Mouse (Mus musculus) T-helper 1 cell (primary cell): ENCODE measurements around the gene Sidt1.

Experiments used
- in situ Hi-C: fragments of 300-600 bp; cut with MboI, MseI; formaldehyde crosslinking; loops from one replicate; pipeline ENCODE4 v1.15.1; 2025; ENCODE audit warnings: high pct_unique_total_duplicates

Gene Sidt1

GRCm38 (mm10) chr16:44253797-44254634 is 79.0 kb downstream of the Sidt1 start:
- in situ Hi-C loops: no loop called here

DNA sequence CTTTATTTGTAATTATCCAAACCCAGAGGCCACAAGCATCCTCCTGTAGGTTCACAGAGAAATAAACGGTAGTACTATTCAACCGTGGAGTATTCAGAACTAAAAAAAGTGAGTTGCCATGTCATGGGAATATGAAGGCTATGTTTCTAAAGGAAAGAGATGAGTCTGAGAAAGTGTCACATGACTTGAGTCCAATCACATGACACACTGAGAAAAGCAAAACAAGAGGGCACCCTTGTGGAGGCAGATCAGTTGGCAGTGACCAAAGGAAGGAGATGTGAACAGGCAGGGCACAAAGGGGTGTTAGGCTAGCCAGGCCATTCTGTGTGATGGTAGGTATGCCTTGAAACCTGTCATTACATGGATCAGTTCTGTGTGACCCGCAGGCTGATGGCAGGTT is 80.3 kb downstream of the Sidt1 start:
- in situ Hi-C loops: no loop called here

GRCm38 (mm10) chr16:44249985-44250384 is 83.0 kb downstream of the Sidt1 start:
- in situ Hi-C loops: no loop called here

- in situ Hi-C loops: loop anchor here (5.0 kb wide), 1 partner anchor 119 kb away; no protein-coding TSS in a partner anchor
Observed at GRCm38 (mm10) chr16:44243323-44243722, 89.7 kb downstream of the Sidt1 start.

DNA sequence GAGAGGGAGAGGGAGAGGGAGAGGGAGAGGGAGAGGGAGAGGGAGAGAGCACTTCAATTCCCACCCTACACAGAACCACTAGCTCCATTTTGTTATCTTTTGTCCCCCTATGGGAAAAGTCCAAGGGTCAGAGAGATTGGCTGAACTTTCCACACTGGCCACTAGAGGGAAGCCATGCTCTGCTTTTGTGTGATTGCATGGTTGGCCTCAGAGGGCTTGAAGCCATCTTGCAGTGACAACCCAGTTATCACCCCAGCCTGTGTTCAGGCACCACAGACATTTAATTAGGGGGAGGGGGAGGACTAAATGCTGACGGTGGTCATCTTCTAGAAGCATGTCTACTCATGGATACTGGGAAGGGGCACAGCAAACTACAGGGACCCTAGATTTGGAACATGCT is 90.4 kb downstream of the Sidt1 start:
- in situ Hi-C loops: loop anchor here (5.0 kb wide), 1 partner anchor 120 kb away; no protein-coding TSS in a partner anchor

GRCm38 (mm10) chr16:44240406-44240805 is 92.6 kb downstream of the Sidt1 start:
- in situ Hi-C loops: loop anchor here (5.0 kb wide), 1 partner anchor 122 kb away; no protein-coding TSS in a partner anchor

DNA sequence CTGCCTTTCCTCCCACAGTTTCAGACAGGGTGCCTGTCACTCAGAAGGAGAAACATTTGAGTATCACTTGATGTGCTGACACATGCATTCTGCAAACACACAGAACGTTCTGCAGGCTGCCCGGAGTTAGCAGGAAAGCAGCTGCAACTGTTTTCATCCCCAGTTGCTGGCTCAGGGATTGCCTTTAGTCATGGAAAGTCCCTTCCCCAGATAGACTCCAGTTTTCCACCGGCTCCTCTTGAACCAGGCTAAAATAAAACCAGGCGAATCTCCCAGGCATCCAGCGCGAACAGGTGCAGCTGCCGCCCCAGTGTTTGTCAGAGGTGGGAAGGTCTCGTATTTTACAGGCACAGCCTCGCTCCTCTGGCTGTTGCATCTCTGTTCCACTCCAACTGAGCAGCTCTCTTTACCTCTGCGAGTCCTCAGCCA is 94.1 kb downstream of the Sidt1 start:
- in situ Hi-C loops: no loop called here

DNA sequence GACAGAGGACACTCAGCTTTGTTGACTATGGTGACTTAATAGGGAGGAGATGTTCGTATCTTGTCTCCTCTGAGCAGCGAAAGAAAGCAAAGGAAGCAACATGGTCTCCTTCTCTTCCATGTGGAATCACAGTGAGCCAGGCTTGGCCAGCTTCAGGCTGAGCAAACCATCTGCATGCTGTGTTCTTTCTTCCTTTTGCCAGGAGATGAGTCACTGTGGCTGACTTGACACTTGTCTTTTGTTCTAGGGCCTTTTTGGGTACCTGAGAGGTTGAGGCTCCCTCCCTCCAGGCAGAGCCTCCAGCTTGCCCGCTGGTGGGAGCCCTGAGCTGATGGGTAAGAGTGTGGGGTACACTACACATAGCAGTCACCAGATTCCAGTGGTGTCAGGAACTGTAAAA is 95.2 kb downstream of the Sidt1 start:
- in situ Hi-C loops: no loop called here

DNA sequence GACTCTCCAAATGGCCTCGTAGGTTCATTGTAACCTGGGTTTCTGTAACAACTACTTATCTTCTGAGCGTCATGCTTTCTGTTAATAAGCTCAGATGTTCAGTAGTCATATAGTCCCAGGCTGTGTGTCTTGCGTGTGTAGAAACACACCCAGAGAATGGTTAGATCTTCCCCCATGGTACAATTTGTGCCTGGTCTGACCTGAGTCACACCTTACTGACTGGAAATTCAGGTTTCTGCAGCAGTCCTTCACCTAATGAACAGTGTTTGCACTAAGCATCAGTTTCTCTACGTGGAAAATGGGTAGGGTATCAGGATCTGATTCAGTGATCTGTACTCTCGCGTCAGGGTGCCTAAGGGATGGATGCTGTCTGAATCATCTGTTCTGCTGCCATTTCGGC is 100.0 kb downstream of the Sidt1 start:
- in situ Hi-C loops: no loop called here

- in situ Hi-C loops: no loop called here
Observed at GRCm38 (mm10) chr16:44226706-44227291, 106.2 kb downstream of the Sidt1 start.

DNA sequence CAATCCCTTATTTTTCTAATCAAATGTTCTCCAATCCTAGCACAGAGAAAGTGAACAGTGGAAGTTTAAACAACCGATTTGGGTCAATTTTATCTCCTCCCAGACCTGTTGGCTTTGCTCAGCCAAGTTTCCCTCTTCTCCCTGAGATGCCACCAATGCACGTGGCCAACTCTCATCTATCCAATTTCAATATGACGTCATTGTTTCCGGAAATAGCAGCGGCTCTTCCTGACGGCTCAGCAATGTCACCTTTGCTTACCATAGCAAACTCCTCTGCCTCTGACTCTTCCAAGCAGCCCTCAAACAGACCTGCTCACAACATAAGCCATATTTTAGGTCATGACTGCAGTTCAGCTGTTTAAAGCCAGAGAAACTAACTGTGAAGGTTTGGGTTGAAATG is 111.5 kb downstream of the Sidt1 start:
- in situ Hi-C loops: no loop called here

- in situ Hi-C loops: no loop called here
Observed at GRCm38 (mm10) chr16:44216417-44216816, 116.6 kb downstream of the Sidt1 start.

DNA sequence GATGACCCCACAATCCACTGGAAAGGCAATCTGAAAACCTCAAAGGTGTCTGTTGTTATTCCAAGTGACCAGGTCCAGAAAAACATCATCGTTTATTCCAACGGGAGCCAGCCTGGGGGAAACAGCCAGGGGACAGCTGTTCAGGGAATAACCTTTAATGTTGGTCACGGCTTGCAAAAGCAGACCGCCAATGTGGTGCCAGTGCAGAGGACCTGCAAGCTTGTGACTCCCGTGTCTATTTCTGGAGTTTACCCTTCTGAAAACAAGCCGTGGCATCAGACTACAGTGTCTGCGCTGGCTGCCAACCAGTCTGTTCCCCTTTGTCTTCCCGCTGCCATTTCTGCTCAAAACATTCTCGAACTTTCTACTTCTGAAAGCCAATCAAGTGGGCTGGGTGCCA is 117.5 kb downstream of the Sidt1 start:
- in situ Hi-C loops: no loop called here

- in situ Hi-C loops: no loop called here
Observed at GRCm38 (mm10) chr16:44212703-44213102, 120.3 kb downstream of the Sidt1 start.

DNA sequence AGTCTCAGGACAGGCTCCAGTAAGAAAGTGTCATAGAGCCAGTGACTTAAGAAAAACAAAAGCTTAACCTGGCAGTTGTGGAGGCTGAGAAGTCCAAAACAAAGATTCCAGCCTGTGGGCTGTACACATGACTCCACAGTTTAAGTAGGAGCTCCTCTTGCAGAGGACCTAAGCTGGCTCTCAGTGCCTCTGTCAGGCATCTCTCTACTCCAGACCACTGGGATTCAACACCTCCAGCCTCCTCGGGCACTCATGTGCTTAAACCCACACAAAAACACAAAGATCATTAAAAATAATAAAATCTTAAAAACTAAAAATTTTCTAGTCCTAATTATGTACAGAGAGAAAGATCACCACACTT is 122.0 kb downstream of the Sidt1 start:
- in situ Hi-C loops: no loop called here

- in situ Hi-C loops: no loop called here
Observed at GRCm38 (mm10) chr16:44210156-44211053, 122.6 kb downstream of the Sidt1 start.

DNA sequence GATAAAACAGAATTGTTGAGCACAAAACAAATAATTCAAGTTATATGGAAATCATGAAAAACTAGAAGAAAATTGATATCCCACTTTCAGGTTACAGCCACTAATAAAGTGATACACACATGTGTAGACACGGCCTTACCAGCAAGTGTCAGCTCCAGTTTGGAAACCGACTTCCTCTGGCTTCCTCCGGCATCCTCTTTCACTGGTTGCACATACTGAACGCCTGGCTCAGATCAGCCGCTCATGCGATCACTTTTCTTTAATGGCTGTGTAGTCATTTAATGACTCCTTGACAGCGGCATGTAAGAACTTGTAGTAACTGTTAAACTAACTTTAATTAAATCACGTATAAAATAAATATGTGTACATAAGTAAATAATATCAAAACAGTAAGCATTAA is 127.0 kb downstream of the Sidt1 start:
- in situ Hi-C loops: no loop called here

DNA sequence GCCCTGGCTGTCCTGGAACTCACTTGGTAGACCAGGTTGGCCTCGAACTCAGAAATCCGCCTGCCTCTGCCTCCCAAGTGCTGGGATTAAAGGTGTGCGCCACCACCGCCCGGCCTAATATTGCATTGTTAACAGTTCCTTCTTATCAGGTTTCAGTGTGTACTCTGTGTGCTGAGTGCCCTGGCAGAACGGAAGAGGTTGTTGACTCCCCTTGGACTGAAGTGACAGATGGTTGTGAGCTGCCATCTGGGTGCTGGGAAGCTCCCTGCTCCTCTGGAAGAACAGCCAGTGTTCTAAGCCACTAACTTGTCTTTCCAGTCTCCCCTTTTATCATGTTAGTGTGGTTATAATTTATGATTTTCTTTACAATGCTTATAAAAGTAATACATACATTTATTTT is 128.7 kb downstream of the Sidt1 start:
- in situ Hi-C loops: no loop called here

DNA sequence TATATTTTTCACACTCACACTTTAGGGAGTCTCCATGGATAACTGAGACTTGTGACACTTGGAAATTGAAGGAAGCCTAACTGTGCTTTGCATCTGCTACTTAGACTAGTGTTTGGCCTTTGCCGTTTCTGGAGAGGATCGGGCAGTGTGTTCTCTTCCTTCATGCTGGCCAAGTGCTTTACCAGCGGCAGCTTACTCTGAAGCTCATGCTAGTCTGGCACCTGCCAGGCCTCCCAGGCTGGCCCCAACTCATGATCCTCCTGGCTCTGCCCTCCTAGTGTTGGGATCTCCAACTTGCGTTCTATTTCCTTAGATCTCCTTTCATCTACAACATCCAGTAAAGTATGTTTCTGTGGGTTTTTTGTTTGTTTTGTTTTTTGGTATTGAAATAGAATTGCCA is 132.8 kb downstream of the Sidt1 start:
- in situ Hi-C loops: no loop called here

- in situ Hi-C loops: no loop called here
Observed at GRCm38 (mm10) chr16:44199066-44199703, 133.8 kb downstream of the Sidt1 start.

- in situ Hi-C loops: no loop called here
Observed at GRCm38 (mm10) chr16:44190968-44191367, 142.0 kb downstream of the Sidt1 start.
